Mouse (Mus musculus): ENCODE results near the gene Slc25a18. TPM values are rescaled to one million over a fixed set of nuclear protein-coding genes. Genes with fewer than 3 reads are reported as not detected.

Slc25a18 gene
- total and polyA plus RNA-seq, 2 experiments from 2014 or later = 53.8 to 105 TPM

GRCm38 (mm10) chr6:120822937-120823614 lies 49.7 kb downstream of the Slc25a18 start:
- Histone ChIP-seq H3K9me3 (ENCODE audit: low read length) (no peaks in the 10 kb centered on the region), H3K4me1 (ENCODE audit: insufficient read depth, low read length) (peaks cover 10% of the 10 kb centered on the region; the same call in 1 of the 2 replicates), H3K27me3 (ENCODE audit: insufficient read depth, low read length) (no peaks in the 10 kb centered on the region), H3K4me2 (ENCODE audit: low read depth, low read length) (peak overlapping the region; percentile 79; the same call in 1 of the 2 replicates), H3K36me3 (ENCODE audit: insufficient read depth, low read length) (peaks cover 8% of the 10 kb centered on the region), H3K4me3 (ENCODE audit: low read length) (peak overlapping the region; percentile 96), H3K27ac (peak overlapping the region; percentile 62; the same call in 1 of the 2 replicates), H3K9ac (replicated peaks; ENCODE audit: low read length) (no peak overlapping the region; the same call in 1 of the 2 replicates)
- TF ChIP-seq CTCF (IDR thresholded peaks at IDR 0.05; ENCODE audit: low read depth) = peak; percentile 41
- ATAC-seq (peak; percentile 42), DNase-seq (ENCODE audit: low spot score) (peak; percentile 10)
- WGBS = 55% methylated on average over 10 of the region's 10 CpGs

DNA sequence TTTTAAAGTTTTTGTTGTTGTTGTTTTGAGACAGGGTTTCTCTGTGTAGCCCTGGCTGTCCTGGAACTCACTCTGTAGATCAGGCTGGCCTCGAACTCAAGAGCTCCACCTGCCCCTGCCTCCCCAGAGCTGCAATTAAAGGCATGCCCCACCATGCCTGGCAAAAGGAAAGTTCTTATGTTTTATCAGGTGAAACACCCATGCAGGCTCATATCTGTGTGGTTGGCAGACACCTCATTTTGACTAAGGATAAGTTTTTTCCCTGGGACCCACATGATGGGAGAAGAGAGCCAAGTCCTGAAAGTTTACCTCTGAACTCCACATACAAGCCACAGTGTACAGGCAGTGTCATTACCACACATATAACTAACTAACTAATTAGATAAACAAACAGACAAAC lies 56.7 kb downstream of the Slc25a18 start:
- Histone ChIP-seq H3K4me1 (ENCODE audit: insufficient read depth, low read length) (no peaks in the 10 kb centered on the region), H3K27ac (no peak overlapping the region), H3K9me3 (ENCODE audit: low read length) (no peaks in the 10 kb centered on the region), H3K27me3 (ENCODE audit: insufficient read depth, low read length) (no peaks in the 10 kb centered on the region), H3K36me3 (ENCODE audit: insufficient read depth, low read length) (no peaks in the 10 kb centered on the region), H3K9ac (replicated peaks; ENCODE audit: low read length) (no peak overlapping the region), H3K4me2 (ENCODE audit: low read depth, low read length) (no peak overlapping the region), H3K4me3 (ENCODE audit: low read length) (no peak overlapping the region)
- DNase-seq (ENCODE audit: low spot score) (no peak), ATAC-seq (no peak)
- WGBS = 64% methylated on average over 1 of the region's 1 CpGs
- no peak for TF ChIP-seq CTCF (IDR thresholded peaks at IDR 0.05; ENCODE audit: low read depth)

DNA sequence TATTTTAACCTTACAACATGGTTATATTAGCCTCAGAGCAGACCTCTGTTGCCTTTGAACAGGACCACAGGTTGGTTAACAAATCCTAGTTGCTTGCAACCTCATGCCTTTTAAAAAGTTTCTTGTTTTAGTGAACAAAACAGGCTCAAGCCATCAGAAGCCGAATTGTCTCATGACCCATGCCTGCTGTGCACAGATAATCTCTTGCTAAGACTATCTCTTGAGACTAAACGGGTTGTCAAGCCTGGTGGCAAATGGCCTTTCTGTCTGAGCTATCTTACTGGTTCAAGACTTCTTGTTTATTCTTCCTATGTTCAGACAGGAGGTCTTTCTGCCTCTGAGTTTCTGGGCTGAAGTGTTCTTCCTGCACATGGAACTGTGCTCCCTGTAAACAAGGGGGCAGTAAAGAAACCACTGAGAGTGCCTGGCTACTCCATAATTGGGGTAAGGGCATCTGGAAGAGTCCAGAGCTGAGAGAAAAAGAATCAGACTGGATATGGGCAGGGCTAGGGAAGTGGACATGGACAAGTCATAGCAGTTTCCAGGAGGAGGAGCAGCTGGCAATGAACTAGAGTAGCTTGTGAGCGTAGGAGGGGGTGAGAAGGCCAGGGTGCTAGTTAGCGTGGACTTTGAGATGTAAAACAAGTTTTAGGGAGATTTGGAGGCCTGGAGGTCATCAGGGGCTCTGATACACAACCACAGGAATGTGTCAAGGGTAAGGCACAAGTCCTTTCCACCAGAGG lies 57.7 kb downstream of the Slc25a18 start:
- Histone ChIP-seq H3K4me2 (ENCODE audit: low read depth, low read length) (no peak overlapping the region), H3K9ac (replicated peaks; ENCODE audit: low read length) (no peak overlapping the region), H3K27me3 (ENCODE audit: insufficient read depth, low read length) (no peaks in the 10 kb centered on the region), H3K27ac (no peak overlapping the region), H3K4me3 (ENCODE audit: low read length) (no peak overlapping the region), H3K9me3 (ENCODE audit: low read length) (no peaks in the 10 kb centered on the region), H3K4me1 (ENCODE audit: insufficient read depth, low read length) (no peaks in the 10 kb centered on the region), H3K36me3 (ENCODE audit: insufficient read depth, low read length) (no peaks in the 10 kb centered on the region)
- ATAC-seq (no peak), DNase-seq (ENCODE audit: low spot score) (no peak)
- no peak for TF ChIP-seq CTCF (IDR thresholded peaks at IDR 0.05; ENCODE audit: low read depth)
- WGBS = 58% methylated on average over 4 of the region's 4 CpGs

- no peaks in the 10 kb centered on the region for H3K27me3 ChIP-seq (ENCODE audit: insufficient read depth, low read length)
- DNase-seq (ENCODE audit: low spot score) = no peak
- ATAC-seq = no peak
- H3K4me1 ChIP-seq (ENCODE audit: insufficient read depth, low read length) = no peaks in the 10 kb centered on the region
- no peak overlapping the region for H3K27ac ChIP-seq
- H3K9ac ChIP-seq (replicated peaks; ENCODE audit: low read length) = no peak overlapping the region
- no peak overlapping the region for H3K4me3 ChIP-seq (ENCODE audit: low read length)
- H3K4me2 ChIP-seq (ENCODE audit: low read depth, low read length) = no peak overlapping the region
- no peaks in the 10 kb centered on the region for H3K9me3 ChIP-seq (ENCODE audit: low read length)
- 75% methylated on average over 4 of the region's 4 CpGs for WGBS
- no peaks in the 10 kb centered on the region for H3K36me3 ChIP-seq (ENCODE audit: insufficient read depth, low read length)
- TF ChIP-seq CTCF (IDR thresholded peaks at IDR 0.05; ENCODE audit: low read depth) = no peak
Observed at GRCm38 (mm10) chr6:120832097-120832496, 58.7 kb downstream of the Slc25a18 start.

GRCm38 (mm10) chr6:120834766-120835321 lies 61.5 kb downstream of the Slc25a18 start:
- Histone ChIP-seq H3K4me2 (ENCODE audit: low read depth, low read length) (no peak overlapping the region), H3K27me3 (ENCODE audit: insufficient read depth, low read length) (no peaks in the 10 kb centered on the region), H3K36me3 (ENCODE audit: insufficient read depth, low read length) (no peaks in the 10 kb centered on the region), H3K27ac (no peak overlapping the region), H3K4me3 (ENCODE audit: low read length) (no peak overlapping the region), H3K9ac (replicated peaks; ENCODE audit: low read length) (no peak overlapping the region), H3K4me1 (ENCODE audit: insufficient read depth, low read length) (no peaks in the 10 kb centered on the region), H3K9me3 (ENCODE audit: low read length) (no peaks in the 10 kb centered on the region)
- DNase-seq (ENCODE audit: low spot score) = no peak
- WGBS = 89% methylated on average over 4 of the region's 4 CpGs
- no peak for ATAC-seq
- TF ChIP-seq CTCF (IDR thresholded peaks at IDR 0.05; ENCODE audit: low read depth) = no peak

DNA sequence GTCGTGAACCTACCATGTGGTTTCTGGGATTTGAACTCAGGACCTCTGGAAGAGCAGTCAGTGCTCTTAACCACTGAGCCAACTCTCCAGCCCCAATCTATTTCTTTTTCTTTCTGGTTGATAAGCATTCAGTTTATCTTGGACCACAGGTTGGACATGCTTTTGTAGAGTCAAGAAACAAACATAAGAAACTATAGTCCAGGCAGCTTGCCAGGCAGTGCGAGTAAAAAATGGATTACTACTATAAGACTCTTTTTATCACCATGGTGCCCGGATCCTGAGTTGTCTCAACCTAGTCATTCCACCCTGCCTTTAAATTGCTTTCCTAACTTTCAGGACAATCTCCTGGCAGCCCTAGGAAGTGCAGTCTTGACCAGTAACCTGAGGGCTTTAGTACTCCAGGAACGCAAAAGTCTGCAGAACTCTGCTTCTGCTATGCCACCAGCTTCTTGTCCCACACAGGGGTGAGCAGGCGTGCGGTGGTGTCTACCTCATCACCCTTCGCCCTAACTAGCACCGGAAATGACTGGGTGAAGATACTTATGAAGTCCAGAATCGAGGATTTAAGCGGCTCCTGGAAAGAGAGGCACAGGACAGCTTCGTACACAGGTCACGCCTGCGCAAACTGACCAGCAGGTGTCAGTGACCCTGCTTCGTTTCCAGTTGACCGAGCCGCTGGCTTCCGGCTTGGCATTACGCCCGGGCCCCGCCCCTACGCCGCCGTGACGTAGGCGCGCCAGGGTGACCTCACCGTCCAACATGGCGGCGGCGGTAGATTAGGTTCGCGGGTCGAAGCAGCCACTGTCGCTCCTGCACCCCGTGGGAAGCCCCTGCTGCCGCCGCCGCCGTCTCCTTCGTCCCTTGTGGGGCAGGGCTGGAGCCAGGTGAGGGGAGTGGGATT lies 62.3 kb downstream of the Slc25a18 start, which contains the start of gene Bcl2l13:
Gene Bcl2l13, plus strand, starts transcription at position 739 of the 901 bp plus-strand sequence.
- peak within 1 kb of the TSS; percentile 85 for H3K4me2 ChIP-seq (ENCODE audit: low read depth, low read length)
- peak; percentile 67 for TF ChIP-seq CTCF (IDR thresholded peaks at IDR 0.05; ENCODE audit: low read depth)
- no peaks in the 10 kb centered on the region for H3K36me3 ChIP-seq (ENCODE audit: insufficient read depth, low read length)
- H3K27me3 ChIP-seq (ENCODE audit: insufficient read depth, low read length) = no peaks in the 10 kb centered on the region
- DNase-seq (ENCODE audit: low spot score) = peak; percentile 93
- no peaks in the 10 kb centered on the region for H3K9me3 ChIP-seq (ENCODE audit: low read length)
- ATAC-seq = peak; percentile 96
- no peaks in the 10 kb centered on the region for H3K4me1 ChIP-seq (ENCODE audit: insufficient read depth, low read length)
- peak within 1 kb of the TSS; percentile 95 for H3K27ac ChIP-seq
- peak within 1 kb of the TSS; percentile 69 for H3K4me3 ChIP-seq (ENCODE audit: low read length)
- WGBS = 4% methylated on average over 40 of the region's 40 CpGs
- peak within 1 kb of the TSS; percentile 85 for H3K9ac ChIP-seq (replicated peaks; ENCODE audit: low read length)

Measured in hindbrain, postnatal 0 days (tissue).